Mouse (Mus musculus) liver, embryonic 14.5 days (tissue): ENCODE measurements around the gene Fam84b.

Experiments
- CTCF ChIP-seq: IDR thresholded peaks from 2 replicates; pipeline ENCODE4 v1.5.1; 2016; ENCODE audit warnings: antibody characterized with exemption, low read depth, control low read depth
- EP300 ChIP-seq: IDR thresholded peaks from 2 replicates; pipeline ENCODE4 v1.6.1; 2016; ENCODE audit warnings: antibody characterized with exemption, low read depth

GRCm38 (mm10) chr15:60824751-60825227 is 28.8 kb downstream of the Fam84b start:
- 0 out of 2 replicates have a peak, but pooled peaks have one; percentile 7 for TF ChIP-seq CTCF
- no peak for TF ChIP-seq EP300
